Mouse (Mus musculus) embryonic facial prominence, embryonic 12.5 days (tissue): ENCODE data around the gene A630089N07Rik. TPM values are rescaled to one million over a fixed set of nuclear protein-coding genes. Genes with fewer than 3 reads are reported as not detected.
"Not testable (repeated sequence)": the region's sequence is repeated elsewhere in the genome, so short reads cannot be mapped to it uniquely, and the experiment has no call there.

Experiments
- ATAC-seq: fragments of 200-750 bp; cut with Nextera tagmentation; 2 replicates; pipeline ENCODE4 v1.8.0; 2017; ENCODE audit not compliant: insufficient number of reproducible peaks, insufficient read depth, low FRiP score, low TSS enrichment
- H3K27ac ChIP-seq: fragments of 300-500 bp; sonication (generic); 2 replicates; pipeline ENCODE4 v1.5.1; 2016; ENCODE audit warnings: mild to moderate bottlenecking
- H3K27me3 ChIP-seq: fragments of 300-500 bp; sonication (generic); 2 replicates; pipeline ENCODE4 v1.6.1; 2016; ENCODE audit warnings: mild to moderate bottlenecking, moderate library complexity
- H3K36me3 ChIP-seq: fragments of 300-500 bp; sonication (generic); 2 replicates; pipeline ENCODE4 v1.6.1; 2016; ENCODE audit warnings: mild to moderate bottlenecking
- H3K4me1 ChIP-seq: fragments of 300-500 bp; sonication (generic); 2 replicates; pipeline ENCODE4 v1.6.1; 2016
- H3K4me2 ChIP-seq: fragments of 300-500 bp; sonication (generic); replicated peaks from 2 replicates; pipeline ENCODE4 v1.6.1; 2016; ENCODE audit warnings: mild to moderate bottlenecking, moderate library complexity
- H3K4me3 ChIP-seq: fragments of 300-500 bp; sonication (generic); 2 replicates; pipeline ENCODE4 v1.5.1; 2016; ENCODE audit warnings: mild to moderate bottlenecking
- H3K9ac ChIP-seq: fragments of 300-500 bp; sonication (generic); 2 replicates; pipeline ENCODE4 v1.6.1; 2016; ENCODE audit warnings: mild to moderate bottlenecking, moderate library complexity
- H3K9me3 ChIP-seq: fragments of 300-500 bp; sonication (generic); 2 replicates; pipeline ENCODE4 v1.6.1; 2016; ENCODE audit warnings: mild to moderate bottlenecking, moderate library complexity
- WGBS: fragments of 180-500 bp; shearing (Covaris S2); methylation state at CpG from one replicate; pipeline ENCODE4 v1.1.7; 2016; 5-methylcytosine and 5-hydroxymethylcytosine counted together
- polyA plus RNA-seq: library from polyadenylated mRNA; unstranded; fragments of >200 nt; fragmentation: Nextera tagmentation; extraction: Ambion mirVana; gene quantifications from 2 replicates; pipeline ENCODE4 v1.2.1, GENCODE M21; 2016

A630089N07Rik gene
- polyA plus RNA-seq, result 29.8 and 31.3 TPM in 2 replicates

GRCm38 (mm10) chr16:98081889-98082818 lies at the start of gene A630089N07Rik:
A630089N07Rik (minus strand) TSS chr16:98082450.
- not testable (repeated sequence) for H3K36me3 ChIP-seq, H3K4me1 ChIP-seq, H3K27me3 ChIP-seq, H3K9me3 ChIP-seq
- ATAC-seq, result peak; percentile 97
- peak within 1 kb of the TSS; percentile 55 for H3K4me2 ChIP-seq
- H3K27ac ChIP-seq, result peak within 1 kb of the TSS; percentile 83
- H3K4me3 ChIP-seq, result peak within 1 kb of the TSS; percentile 75
- H3K9ac ChIP-seq, result peak within 1 kb of the TSS; percentile 70
- under 1% methylated on average over 25 of the region's 25 CpGs for WGBS

- Histone ChIP-seq H3K27me3 (no peaks in the 10 kb centered on the region), H3K4me3 (no peak overlapping the region), H3K36me3 (no peaks in the 10 kb centered on the region), H3K9me3 (peaks cover 7% of the 10 kb centered on the region; the same call in 1 of the 2 replicates), H3K9ac (no peak overlapping the region), H3K4me1 (no peaks in the 10 kb centered on the region), H3K4me2 (no peak overlapping the region), H3K27ac (no peak overlapping the region)
- no peak for ATAC-seq
- WGBS, result 94% methylated on average over 11 of the region's 11 CpGs
Measured at GRCm38 (mm10) chr16:98107109-98107508, 24.9 kb upstream of the A630089N07Rik start.

- Histone ChIP-seq H3K4me3 (peak overlapping the region; percentile 75), H3K9ac (peak overlapping the region; percentile 70), H3K27ac (peak overlapping the region; percentile 83), H3K4me2 (peak overlapping the region; percentile 55)
- 0 out of 2 replicates have a peak, but pooled peaks have one; percentile 6 for ATAC-seq
- not testable (repeated sequence) for H3K27me3 ChIP-seq, H3K9me3 ChIP-seq, H3K36me3 ChIP-seq, H3K4me1 ChIP-seq
- 3% methylated on average over 9 of the region's 9 CpGs for WGBS
Measured at GRCm38 (mm10) chr16:98081550-98081888, 731 bp downstream of the A630089N07Rik start.

- Histone ChIP-seq H3K4me3 (peak overlapping the region; percentile 75), H3K4me2 (peak overlapping the region; percentile 55), H3K9ac (peak overlapping the region; percentile 70)
- H3K9me3 ChIP-seq, H3K27ac ChIP-seq, H3K36me3 ChIP-seq, ATAC-seq, H3K4me1 ChIP-seq, H3K27me3 ChIP-seq: not testable (repeated sequence)
- 92% methylated on average over 1 of the region's 1 CpGs for WGBS
Measured at GRCm38 (mm10) chr16:98081140-98081539, 1.1 kb downstream of the A630089N07Rik start.

- not testable (repeated sequence) for H3K36me3 ChIP-seq, ATAC-seq
- 92% methylated on average over 3 of the region's 3 CpGs for WGBS
Measured at GRCm38 (mm10) chr16:98079382-98079781, 2.9 kb downstream of the A630089N07Rik start.

GRCm38 (mm10) chr16:98041676-98042075 lies 40.6 kb downstream of the A630089N07Rik start:
- Histone ChIP-seq H3K4me2 (no peak overlapping the region), H3K9me3 (0 out of 2 replicates have a peak, but pooled peaks cover 3% of the 10 kb centered on the region), H3K27ac (no peak overlapping the region), H3K36me3 (peaks cover 17% of the 10 kb centered on the region; the same call in 1 of the 2 replicates), H3K9ac (no peak overlapping the region), H3K4me1 (no peaks in the 10 kb centered on the region), H3K27me3 (no peaks in the 10 kb centered on the region), H3K4me3 (no peak overlapping the region)
- 83% methylated on average over 2 of the region's 2 CpGs for WGBS
- ATAC-seq, result no peak

More at GRCm38 (mm10) chr16:98079382-98079781, 2.9 kb downstream of the A630089N07Rik start:
- not testable (repeated sequence) for H3K4me3 ChIP-seq, H3K27me3 ChIP-seq, H3K4me1 ChIP-seq, H3K9me3 ChIP-seq, H3K9ac ChIP-seq, H3K27ac ChIP-seq, H3K4me2 ChIP-seq

- 95% methylated on average over 2 of the region's 2 CpGs for WGBS
- not testable (repeated sequence) for H3K27me3 ChIP-seq, H3K9me3 ChIP-seq, H3K4me1 ChIP-seq, H3K4me3 ChIP-seq, H3K36me3 ChIP-seq, H3K27ac ChIP-seq, ATAC-seq, H3K9ac ChIP-seq, H3K4me2 ChIP-seq
Measured at GRCm38 (mm10) chr16:98034971-98035370, 47.3 kb downstream of the A630089N07Rik start.

GRCm38 (mm10) chr16:98026186-98026585 lies 56.1 kb downstream of the A630089N07Rik start:
- not testable (repeated sequence) for ATAC-seq, H3K36me3 ChIP-seq, H3K4me2 ChIP-seq, H3K27ac ChIP-seq, H3K27me3 ChIP-seq, H3K9ac ChIP-seq, H3K4me1 ChIP-seq, H3K4me3 ChIP-seq
- peaks cover 15% of the 10 kb centered on the region; the same call in 1 of the 2 replicates for H3K9me3 ChIP-seq
- 80% methylated on average over 8 of the region's 8 CpGs for WGBS

GRCm38 (mm10) chr16:98022657-98023345 lies 59.4 kb downstream of the A630089N07Rik start:
- no peak overlapping the region for H3K4me2 ChIP-seq
- H3K27me3 ChIP-seq, result no peaks in the 10 kb centered on the region
- no peaks in the 10 kb centered on the region for H3K4me1 ChIP-seq
- H3K9me3 ChIP-seq, result peaks cover 20% of the 10 kb centered on the region; the same call in 1 of the 2 replicates
- no peak overlapping the region for H3K27ac ChIP-seq
- WGBS, result 80% methylated on average over 2 of the region's 2 CpGs
- H3K36me3 ChIP-seq, result 0 out of 2 replicates have a peak, but pooled peaks cover 9% of the 10 kb centered on the region
- H3K4me3 ChIP-seq, result no peak overlapping the region
- ATAC-seq, result no peak
- no peak overlapping the region for H3K9ac ChIP-seq

- 91% methylated on average over 3 of the region's 3 CpGs for WGBS
- Histone ChIP-seq H3K9me3 (peaks cover 25% of the 10 kb centered on the region), H3K27me3 (no peaks in the 10 kb centered on the region), H3K4me2 (no peak overlapping the region), H3K27ac (no peak overlapping the region), H3K4me1 (no peaks in the 10 kb centered on the region), H3K36me3 (0 out of 2 replicates have a peak, but pooled peaks cover 11% of the 10 kb centered on the region), H3K4me3 (no peak overlapping the region), H3K9ac (no peak overlapping the region)
- ATAC-seq, result no peak
Measured at GRCm38 (mm10) chr16:98022081-98022480, 60.2 kb downstream of the A630089N07Rik start.

- H3K36me3 ChIP-seq, H3K27me3 ChIP-seq, H3K4me1 ChIP-seq: not testable (repeated sequence)
- ATAC-seq, result peak; percentile 43
- Histone ChIP-seq H3K4me2 (peak overlapping the region; percentile 62), H3K4me3 (peak overlapping the region; percentile 60), H3K9me3 (peaks cover 16% of the 10 kb centered on the region), H3K9ac (peak overlapping the region; percentile 48), H3K27ac (peak overlapping the region; percentile 47; the same call in 1 of the 2 replicates)
- WGBS, result under 1% methylated on average over 8 of the region's 8 CpGs
Measured at GRCm38 (mm10) chr16:97997383-97997731, 84.9 kb downstream of the A630089N07Rik start.
